Mouse (Mus musculus): Measurements from ENCODE around the gene Idh3b.

Gene Idh3b

DNA sequence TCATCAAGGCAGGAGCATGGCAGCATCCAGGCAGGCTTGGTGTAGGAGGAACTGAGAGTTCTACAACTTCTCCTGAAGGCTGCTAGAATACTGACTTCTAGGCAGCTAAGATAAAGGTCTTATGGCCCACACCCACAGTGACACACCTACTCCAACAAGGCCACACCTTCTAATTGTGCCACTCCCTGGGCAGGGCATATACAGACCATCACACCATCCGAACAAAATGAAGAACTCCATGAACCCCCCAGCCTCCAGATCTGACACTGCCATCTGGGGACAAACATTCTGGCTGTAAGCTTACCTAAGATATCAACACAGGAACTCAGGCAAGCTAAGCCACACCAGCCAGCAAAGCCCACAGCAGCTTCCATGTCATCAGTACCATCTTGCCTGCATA lies 18.8 kb downstream of the Idh3b start:
- no peak for DNase-seq (ENCODE audit: low spot score in 2 of 2)

DNA sequence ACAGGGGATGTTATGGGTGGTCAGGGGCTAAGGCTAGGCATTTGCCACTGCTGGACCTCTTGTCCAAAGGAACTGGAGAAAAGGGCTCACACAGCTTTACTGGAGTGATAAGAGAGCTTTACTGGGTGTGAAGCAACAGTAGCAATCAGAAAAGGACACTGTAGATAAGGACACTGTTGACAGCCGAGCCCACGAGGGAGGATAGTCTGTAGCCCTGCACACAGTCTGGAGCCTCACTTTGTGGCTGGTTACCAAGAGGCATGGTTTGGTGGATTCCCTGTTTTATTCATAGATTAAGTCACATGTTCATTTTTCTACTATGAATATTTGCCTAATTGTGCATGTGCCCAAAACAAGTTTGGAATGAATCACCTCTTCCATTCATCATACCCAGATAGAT lies 21.9 kb downstream of the Idh3b start:
- no peak for DNase-seq (ENCODE audit: low spot score in 2 of 2)

DNA sequence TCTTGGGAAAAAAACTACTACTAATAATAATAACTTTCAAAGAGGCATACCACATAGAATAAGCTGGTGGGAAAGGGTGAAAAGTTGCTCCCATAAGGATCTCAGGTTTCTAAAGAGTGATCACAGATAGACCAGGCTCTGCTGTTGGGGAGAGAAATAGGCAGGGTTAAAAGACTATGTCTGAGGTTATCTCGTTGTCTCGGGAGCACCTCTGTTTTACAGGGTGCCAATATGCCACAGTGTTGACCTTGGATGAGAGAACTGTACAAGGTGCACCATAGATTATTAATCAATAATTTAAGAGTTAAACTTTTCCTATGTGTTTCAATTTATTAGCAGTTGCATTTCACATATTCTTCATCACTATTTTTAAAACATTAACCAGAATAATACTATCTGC lies 22.4 kb downstream of the Idh3b start:
- DNase-seq (ENCODE audit: low spot score in 2 of 2): no peak

DNA sequence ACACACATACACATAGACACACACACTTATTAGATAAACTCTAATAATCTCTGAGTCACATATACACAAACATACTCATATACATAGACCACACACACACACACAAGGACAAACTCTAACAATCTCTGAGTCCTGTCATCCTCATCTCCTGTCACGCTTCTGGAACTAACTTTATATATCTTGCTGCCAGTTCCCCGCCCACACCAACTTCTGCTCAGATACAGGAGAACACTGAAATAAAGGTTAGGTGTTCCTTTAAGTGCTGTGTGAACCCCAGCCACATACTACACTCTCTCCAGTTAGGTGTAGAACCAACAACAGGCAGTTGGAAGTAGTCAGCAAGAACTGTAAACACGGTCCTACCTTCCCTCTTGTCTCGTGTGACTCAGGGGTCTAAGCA lies 23.5 kb downstream of the Idh3b start:
- DNase-seq (ENCODE audit: low spot score in 2 of 2): no peak

DNA sequence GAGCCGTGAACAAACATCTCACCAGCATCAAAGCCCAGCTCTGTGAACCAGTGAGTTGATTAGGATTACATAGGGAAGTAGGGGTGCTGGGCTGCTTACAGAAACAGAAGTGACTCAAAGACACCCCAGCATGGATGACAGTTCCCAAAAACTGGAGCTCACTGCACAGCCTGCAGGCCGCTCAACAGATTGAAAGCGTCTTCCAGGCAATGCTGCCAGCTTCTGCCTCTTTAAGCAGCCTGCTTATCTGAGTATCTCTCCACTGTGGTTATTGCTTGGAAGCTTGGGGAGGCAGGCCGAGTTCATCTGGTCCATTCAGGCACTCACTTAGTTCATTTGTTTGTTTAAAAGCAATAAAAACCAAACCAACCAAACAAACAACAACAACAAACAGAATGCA lies 27.6 kb downstream of the Idh3b start:
- no peak for DNase-seq (ENCODE audit: low spot score in 2 of 2)

DNA sequence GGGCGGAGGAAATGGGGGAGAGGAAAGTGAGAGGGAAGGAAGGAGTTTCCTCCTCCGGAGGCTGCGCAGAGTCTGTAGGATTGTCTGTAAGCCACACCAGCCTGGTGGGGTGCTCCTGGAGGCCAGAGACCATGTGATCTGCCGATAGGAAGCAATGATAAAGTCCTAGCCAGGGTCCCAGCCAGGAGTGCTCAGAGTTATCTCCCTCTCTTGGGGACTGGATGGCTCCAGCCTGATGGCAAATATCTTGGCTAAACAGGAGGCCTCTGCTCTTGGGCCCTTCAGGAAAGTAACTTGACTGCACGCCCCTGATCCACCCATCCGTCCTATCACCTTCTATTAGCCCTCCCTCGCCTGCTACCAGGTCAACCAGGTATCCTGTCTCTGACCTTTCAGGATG lies 36.1 kb downstream of the Idh3b start:
- no peak for DNase-seq (ENCODE audit: low spot score in 2 of 2)

DNA sequence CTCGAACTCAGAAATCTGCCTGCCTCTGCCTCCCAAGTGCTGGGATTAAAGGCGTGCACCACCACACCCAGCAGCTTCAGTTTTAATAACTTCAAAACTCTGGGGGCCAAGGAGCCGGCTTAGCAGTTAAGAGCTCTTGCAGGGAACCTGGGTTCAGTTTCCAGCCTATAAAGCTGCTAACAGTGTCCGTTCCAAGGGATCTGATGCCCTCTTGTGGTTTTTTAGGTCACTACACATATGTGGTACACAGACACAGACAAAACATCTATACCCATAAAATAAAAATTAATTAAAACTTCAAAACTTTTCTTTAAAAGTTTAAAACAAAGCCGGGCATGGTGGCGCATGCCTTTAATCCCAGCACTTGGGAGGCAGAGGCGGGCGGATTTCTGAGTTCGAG lies 37.4 kb downstream of the Idh3b start:
- DNase-seq (ENCODE audit: low spot score in 2 of 2): no peak
